Mouse (Mus musculus): ENCODE data around the gene Lrrc26. TPM values are rescaled to one million over a fixed set of nuclear protein-coding genes. Genes with fewer than 3 reads are reported as not detected.

Gene Lrrc26
- total RNA-seq, 2 experiments from 2014 or later: not detected

DNA sequence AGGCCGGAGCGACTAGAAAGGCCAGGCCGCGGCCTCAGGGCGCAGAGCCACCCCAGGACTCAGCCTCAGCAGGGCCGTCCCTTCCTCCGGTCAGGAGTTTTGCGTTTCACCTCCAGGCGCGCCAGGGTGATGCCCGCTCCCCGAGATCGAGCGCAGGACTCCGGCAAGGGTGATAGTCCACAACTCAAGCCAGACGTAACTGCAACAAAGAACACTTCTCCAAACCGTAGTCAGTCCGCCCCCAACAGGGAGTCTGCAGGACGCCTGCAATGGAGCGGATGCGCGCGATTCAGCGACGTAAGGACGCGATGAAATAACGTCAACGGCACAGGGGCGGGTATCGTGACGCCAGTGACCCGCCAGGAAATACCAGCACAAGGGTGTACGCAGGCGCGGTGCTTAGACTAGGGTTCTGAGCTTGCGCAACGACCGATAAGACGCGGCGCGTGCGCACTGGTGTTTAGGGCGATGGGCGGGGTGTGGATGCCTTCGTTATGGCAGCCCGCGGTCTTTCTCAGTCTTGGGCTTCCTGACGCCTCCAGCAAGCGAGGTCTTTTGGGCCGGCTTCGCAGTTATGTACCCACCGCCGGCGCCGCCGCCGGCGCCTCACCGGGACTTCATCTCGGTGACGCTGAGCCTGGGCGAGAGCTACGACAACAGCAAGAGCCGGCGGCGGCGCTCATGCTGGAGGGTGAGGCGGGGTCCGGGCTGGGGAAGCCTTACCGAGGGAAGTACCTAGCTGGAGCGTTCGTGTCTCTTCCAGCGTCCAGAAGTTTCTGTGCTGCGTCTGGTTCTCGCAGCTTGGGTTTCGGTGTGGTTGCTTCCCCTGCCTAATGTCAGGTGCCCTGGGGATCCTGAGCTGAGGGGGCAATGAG is 42.8 kb downstream of the Lrrc26 start, which contains the start of gene Man1b1:
Man1b1 (plus strand) TSS at position 53 of the 875 bp plus-strand sequence.
- peak; percentile 100 for DNase-seq
- intact Hi-C loops (cut with DNase I): loop anchor here (2.0 to 5.0 kb wide), 4 partner anchors 60 to 135 kb away; partner anchors contain the start of genes Abca2, Anapc2, Ssna1 and Tmem203

DNA sequence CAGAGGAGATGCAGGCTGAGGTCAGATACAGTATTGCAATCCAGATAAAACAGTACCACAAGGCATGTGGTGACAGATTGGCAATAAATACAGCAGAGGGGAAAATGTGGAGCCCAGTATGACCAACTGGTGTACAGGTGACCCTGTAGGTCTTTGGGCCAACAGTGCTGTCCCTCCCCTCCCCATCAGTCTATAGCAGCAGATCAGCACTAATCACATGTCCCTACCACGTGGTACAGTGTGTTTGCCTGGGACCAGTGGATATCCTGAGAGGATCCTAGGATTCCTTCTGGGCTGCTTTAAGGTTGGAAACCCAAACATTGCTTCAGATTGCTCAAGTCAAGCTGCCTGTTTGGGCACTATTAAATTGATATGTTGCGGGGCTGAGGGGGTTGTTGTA is 43.9 kb downstream of the Lrrc26 start:
- intact Hi-C loops (cut with DNase I): loop anchor here (2.0 to 5.0 kb wide), 4 partner anchors 61 to 136 kb away; partner anchors contain the start of genes Abca2, Anapc2, Ssna1 and Tmem203

DNA sequence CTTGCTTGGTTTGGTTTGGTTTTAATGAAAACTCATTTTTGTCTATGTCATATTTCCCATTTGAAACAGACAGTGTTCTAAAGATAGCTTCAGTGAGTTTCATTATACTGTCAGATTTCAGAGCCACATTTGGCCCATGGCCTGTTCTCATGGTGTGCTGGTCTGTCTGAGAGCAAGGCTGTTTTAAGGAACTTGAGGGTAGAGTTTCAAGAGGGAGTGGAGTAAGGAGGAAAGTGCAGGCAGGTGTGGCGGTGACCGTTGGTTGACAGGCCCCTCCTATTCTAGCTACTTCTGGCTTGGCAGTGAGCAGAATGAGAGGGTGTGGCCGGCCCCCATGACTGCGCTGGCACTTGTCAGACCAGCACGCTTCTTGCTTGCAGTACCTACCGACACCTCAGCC is 48.6 kb downstream of the Lrrc26 start:
- DNase-seq: no peak
- intact Hi-C loops (cut with DNase I): no loop called here

More for the DNA sequence above, 43.9 kb downstream of the Lrrc26 start:
- DNase-seq: no peak

Other genes with a start within 250 kb of the Lrrc26 start
- gene Nsmf, start 235.6 kb upstream of the Lrrc26 start, total RNA-seq (2021): 10 to 100 TPM; 14.4 to 16.3 TPM
- gene Entpd8, start 209.6 kb upstream of the Lrrc26 start, total RNA-seq (2021): not detected
- gene Noxa1, start 194.8 kb upstream of the Lrrc26 start, total RNA-seq (2021): not detected
- gene Nrarp, start 109.2 kb upstream of the Lrrc26 start, total RNA-seq (2021): 10 to 100 TPM in 1 of 2 experiments, 1 to 10 TPM in 1; 9.7 to 12.0 TPM
- gene Tor4a, start 93.0 kb upstream of the Lrrc26 start, total RNA-seq (2021): 1 to 10 TPM; 4.0 to 5.2 TPM
- gene Nelfb, start 78.4 kb upstream of the Lrrc26 start, total RNA-seq (2021): 10 to 100 TPM; 38.7 to 39.9 TPM
- gene Stpg3, start 75.3 kb upstream of the Lrrc26 start, total RNA-seq (2021): not detected
- gene Fam166a, start 71.2 kb upstream of the Lrrc26 start, total RNA-seq (2021): not detected
- gene Tubb4b, start 65.2 kb upstream of the Lrrc26 start, total RNA-seq (2021): 100 to 1,000 TPM; 240 to 254 TPM
- not detected for gene Slc34a3, start 55.6 kb upstream of the Lrrc26 start, total RNA-seq (2021)
- gene Rnf224, start 53.1 kb upstream of the Lrrc26 start, total RNA-seq (2021): not detected
- under 1 TPM; 0.27 to 0.44 TPM for gene Rnf208, start 47.7 kb upstream of the Lrrc26 start, total RNA-seq (2021)
- gene Cysrt1, start 47.5 kb upstream of the Lrrc26 start, total RNA-seq (2021): not detected
- 1 to 10 TPM; 1.2 to 2.2 TPM for gene AL732309.1, start 43.1 kb upstream of the Lrrc26 start, total RNA-seq (2021)
- 10 to 100 TPM; 13.4 to 15.1 TPM for gene Tmem203, start 34.5 kb upstream of the Lrrc26 start, total RNA-seq (2021)
- 1 to 10 TPM; 4.8 to 8.6 TPM for gene Tprn, start 27.3 kb upstream of the Lrrc26 start, total RNA-seq (2021)
- gene Ssna1, start 17.5 kb upstream of the Lrrc26 start, total RNA-seq (2021): 10 to 100 TPM; 37.4 to 44.0 TPM
- gene Anapc2, start 17.4 kb upstream of the Lrrc26 start, total RNA-seq (2021): 10 to 100 TPM; 38.6 to 39.1 TPM
- not detected for gene Tmem210, start 1.8 kb upstream of the Lrrc26 start, total RNA-seq (2021)
- not detected for gene Grin1, start 29.3 kb downstream of the Lrrc26 start, total RNA-seq (2021)
- 10 to 100 TPM; 21.9 to 23.2 TPM for gene Man1b1, start 42.4 kb downstream of the Lrrc26 start, total RNA-seq (2021)
- 1 to 10 TPM; 3.4 to 3.7 TPM for gene Dpp7, start 66.4 kb downstream of the Lrrc26 start, total RNA-seq (2021)
- 1 to 10 TPM; 6.7 to 8.6 TPM for gene Uap1l1, start 75.8 kb downstream of the Lrrc26 start, total RNA-seq (2021)
- under 1 TPM; 0.46 to 0.56 TPM for gene Sapcd2, start 82.4 kb downstream of the Lrrc26 start, total RNA-seq (2021)
- 10 to 100 TPM; 14.5 to 15.4 TPM for gene Entpd2, start 106.0 kb downstream of the Lrrc26 start, total RNA-seq (2021)
- gene Npdc1, start 109.4 kb downstream of the Lrrc26 start, total RNA-seq (2021): 10 to 100 TPM; 27.3 to 27.8 TPM
- gene Fut7, start 133.4 kb downstream of the Lrrc26 start, total RNA-seq (2021): under 1 TPM; 0.27 to 0.36 TPM
- gene Abca2, start 138.8 kb downstream of the Lrrc26 start, total RNA-seq (2021): 10 to 100 TPM; 35.5 to 39.9 TPM
- gene Clic3, start 166.9 kb downstream of the Lrrc26 start, total RNA-seq (2021): 1 to 10 TPM; 1.2 to 1.6 TPM
- 10 to 100 TPM; 23.0 to 23.4 TPM for gene Paxx, start 171.2 kb downstream of the Lrrc26 start, total RNA-seq (2021)
- 100 to 1,000 TPM; 189 to 202 TPM for gene Ptgds, start 180.1 kb downstream of the Lrrc26 start, total RNA-seq (2021)
- gene Lcn12, start 204.0 kb downstream of the Lrrc26 start, total RNA-seq (2021): not detected
- gene Fbxw5, start 210.8 kb downstream of the Lrrc26 start, total RNA-seq (2021): 10 to 100 TPM; 82.7 to 92.8 TPM
- 1 to 10 TPM; 1.5 to 1.6 TPM for gene C8g, start 211.8 kb downstream of the Lrrc26 start, total RNA-seq (2021)

Measured in heart, postnatal 36 days (tissue).